Mouse (Mus musculus) liver, adult 10 weeks (tissue): ENCODE data around the gene Il16. TPM values are rescaled to one million over a fixed set of nuclear protein-coding genes. Genes with fewer than 3 reads are reported as not detected.

Experiments
- polyA plus RNA-seq: library from polyadenylated mRNA; stranded (reverse); fragments of 350-450 nt; fragmentation: Illumina TruSeq; extraction: RNeasy Lipid Tissue Mini Kit (QIAGEN cat#74804); gene quantifications from one replicate; pipeline ENCODE4 v1.2.3, GENCODE M21; 2014; ENCODE audit warnings: low read depth, low replicate concordance

The Il16 gene
- 0.45 TPM for polyA plus RNA-seq

GRCm38 (mm10) chr7:83745413-83746106 lies at the start of gene Il16:
Gene Il16, minus strand, starts transcription at chr7:83745726.

GRCm38 (mm10) chr7:83794705-83795104 lies 49.2 kb upstream of the Il16 start, which contains the start of gene Cfap161:
Gene Cfap161, minus strand, starts transcription at chr7:83794880.

GRCm38 (mm10) chr7:83631828-83632681 lies 113.5 kb downstream of the Il16 start, which contains the start of gene Stard5:
Gene Stard5, plus strand, starts transcription at chr7:83631959.

Other genes with a start within 250 kb of the Il16 start
- gene Tmc3, start 160.8 kb downstream of the Il16 start, polyA plus RNA-seq = 0.11 TPM
- gene Stard5, start 113.8 kb downstream of the Il16 start, polyA plus RNA-seq = 106 TPM
- not detected for gene Cfap161, start 49.2 kb upstream of the Il16 start, polyA plus RNA-seq
- gene Tlnrd1, start 138.6 kb upstream of the Il16 start, polyA plus RNA-seq = 1.5 TPM
- gene Mesd, start 138.7 kb upstream of the Il16 start, polyA plus RNA-seq = 12.6 TPM